Mouse (Mus musculus): Measurements from ENCODE around the gene Loxl4.

Gene Loxl4

GRCm38 (mm10) chr19:42563726-42564270 is 48.8 kb downstream of the Loxl4 start:
- 69% methylated on average over 3 of the region's 3 CpGs for WGBS

GRCm38 (mm10) chr19:42562981-42563380 is 49.6 kb downstream of the Loxl4 start:
- WGBS, result 96% methylated on average over 3 of the region's 3 CpGs

- 91% methylated on average over 1 of the region's 1 CpGs for WGBS
Measured at GRCm38 (mm10) chr19:42561991-42562390, 50.6 kb downstream of the Loxl4 start.

- WGBS, result 95% methylated on average over 3 of the region's 3 CpGs
Measured at GRCm38 (mm10) chr19:42558701-42559100, 53.9 kb downstream of the Loxl4 start.
